Mouse (Mus musculus): ENCODE measurements around the gene Ldha. TPM values are rescaled to one million over a fixed set of nuclear protein-coding genes. Genes with fewer than 3 reads are reported as not detected.
"Not testable (repeated sequence)": the region's sequence is repeated elsewhere in the genome, so short reads cannot be mapped to it uniquely, and the experiment has no call there.

Gene Ldha
- polyA plus RNA-seq, 1 experiment, result 671 TPM

DNA sequence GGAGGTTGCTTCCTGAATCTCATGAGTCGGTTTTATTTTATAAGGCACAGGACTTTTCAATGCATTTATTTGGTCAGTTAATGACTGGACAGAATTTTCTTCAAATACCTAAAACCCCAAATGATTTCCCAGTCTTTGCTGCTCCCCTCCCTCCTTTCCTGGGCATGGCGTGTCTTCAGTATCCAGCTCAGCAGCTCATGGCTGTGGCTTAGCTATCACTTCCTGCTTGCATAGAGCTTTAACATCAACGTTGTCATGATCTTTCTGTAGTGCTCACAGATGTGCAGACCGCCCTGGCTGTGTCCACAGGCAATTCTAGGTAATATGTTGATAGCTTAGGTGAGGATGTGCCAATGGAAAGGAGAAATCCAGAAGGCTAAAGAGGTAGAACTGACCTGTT lies 30.7 kb downstream of the Ldha start:
- Histone ChIP-seq H3K4me1 (ENCODE audit: control insufficient read depth, insufficient read depth, low read length) (no peaks in the 10 kb centered on the region), H3K27ac (ENCODE audit: insufficient read depth, low read length) (no peak overlapping the region), H3K4me3 (ENCODE audit: insufficient read depth, low read length) (no peak overlapping the region)
- TF ChIP-seq CTCF (IDR thresholded peaks at IDR 0.05; ENCODE audit: borderline replicate concordance, insufficient read depth, low read length) (no peak), POLR2A (IDR thresholded peaks at IDR 0.05; ENCODE audit: low read depth, low read length) (no peak)

DNA sequence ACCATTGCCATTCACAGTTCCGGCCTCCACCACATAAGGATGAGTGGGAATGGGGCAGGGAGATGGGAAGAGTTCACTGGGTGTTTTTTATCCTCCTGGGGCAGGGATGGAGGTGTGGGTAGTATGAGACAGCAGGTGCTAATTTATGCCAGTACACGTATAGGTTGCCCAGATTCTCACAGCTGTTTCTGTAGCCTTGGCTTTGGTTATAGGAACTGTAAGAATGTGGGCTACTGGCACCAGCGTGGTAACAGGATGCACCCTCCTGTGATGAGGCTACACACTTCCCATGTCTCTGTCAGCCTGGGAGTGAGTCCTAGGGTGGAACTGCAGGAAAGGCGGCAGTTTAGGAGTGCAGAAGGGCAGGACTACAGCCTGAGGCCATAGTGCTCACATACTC lies 35.6 kb downstream of the Ldha start:
- H3K4me3 ChIP-seq (ENCODE audit: insufficient read depth, low read length), result no peak overlapping the region
- H3K27ac ChIP-seq (ENCODE audit: insufficient read depth, low read length), result no peak overlapping the region
- no peaks in the 10 kb centered on the region for H3K4me1 ChIP-seq (ENCODE audit: control insufficient read depth, insufficient read depth, low read length)
- TF ChIP-seq POLR2A (IDR thresholded peaks at IDR 0.05; ENCODE audit: low read depth, low read length) (no peak), CTCF (IDR thresholded peaks at IDR 0.05; ENCODE audit: borderline replicate concordance, insufficient read depth, low read length) (no peak)

GRCm38 (mm10) chr7:46877255-46877654 lies 36.0 kb downstream of the Ldha start:
- no peaks in the 10 kb centered on the region for H3K4me1 ChIP-seq (ENCODE audit: control insufficient read depth, insufficient read depth, low read length)
- no peak overlapping the region for H3K27ac ChIP-seq (ENCODE audit: insufficient read depth, low read length)
- H3K4me3 ChIP-seq (ENCODE audit: insufficient read depth, low read length), result no peak overlapping the region
- TF ChIP-seq POLR2A (IDR thresholded peaks at IDR 0.05; ENCODE audit: low read depth, low read length) (no peak), CTCF (IDR thresholded peaks at IDR 0.05; ENCODE audit: borderline replicate concordance, insufficient read depth, low read length) (no peak)

DNA sequence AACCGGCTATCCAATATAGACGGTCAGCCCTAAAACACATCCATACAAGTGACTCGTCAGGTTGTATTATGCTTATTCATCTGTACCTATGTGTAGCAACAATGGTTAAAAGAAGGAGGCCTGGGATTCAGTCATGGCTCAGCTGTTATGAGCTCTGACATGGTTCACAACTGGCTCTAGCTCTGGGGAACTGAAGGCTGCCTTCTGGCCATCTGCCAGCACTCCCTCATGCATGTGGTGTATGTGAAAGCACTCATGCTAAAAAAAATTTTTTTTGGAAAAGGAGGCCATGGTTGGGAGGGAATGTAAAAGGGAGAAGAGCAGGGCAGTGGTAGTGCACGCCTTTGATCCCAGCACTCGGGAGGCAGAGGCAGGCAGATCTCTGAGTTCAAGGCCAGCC lies 38.6 kb downstream of the Ldha start:
- no peak overlapping the region for H3K27ac ChIP-seq (ENCODE audit: insufficient read depth, low read length)
- no peaks in the 10 kb centered on the region for H3K4me1 ChIP-seq (ENCODE audit: control insufficient read depth, insufficient read depth, low read length)
- TF ChIP-seq CTCF (IDR thresholded peaks at IDR 0.05; ENCODE audit: borderline replicate concordance, insufficient read depth, low read length) (no peak), POLR2A (IDR thresholded peaks at IDR 0.05; ENCODE audit: low read depth, low read length) (no peak)
- no peak overlapping the region for H3K4me3 ChIP-seq (ENCODE audit: insufficient read depth, low read length)

GRCm38 (mm10) chr7:46880992-46881391 lies 39.7 kb downstream of the Ldha start:
- H3K27ac ChIP-seq (ENCODE audit: insufficient read depth, low read length), result no peak overlapping the region
- TF ChIP-seq POLR2A (IDR thresholded peaks at IDR 0.05; ENCODE audit: low read depth, low read length), result no peak
- no peak for TF ChIP-seq CTCF (IDR thresholded peaks at IDR 0.05; ENCODE audit: borderline replicate concordance, insufficient read depth, low read length)
- H3K4me1 ChIP-seq (ENCODE audit: control insufficient read depth, insufficient read depth, low read length), result no peaks in the 10 kb centered on the region
- H3K4me3 ChIP-seq (ENCODE audit: insufficient read depth, low read length), result no peak overlapping the region

GRCm38 (mm10) chr7:46881941-46882340 lies 40.7 kb downstream of the Ldha start:
- not testable (repeated sequence) for H3K4me1 ChIP-seq (ENCODE audit: control insufficient read depth, insufficient read depth, low read length); H3K27ac ChIP-seq (ENCODE audit: insufficient read depth, low read length); H3K4me3 ChIP-seq (ENCODE audit: insufficient read depth, low read length)

DNA sequence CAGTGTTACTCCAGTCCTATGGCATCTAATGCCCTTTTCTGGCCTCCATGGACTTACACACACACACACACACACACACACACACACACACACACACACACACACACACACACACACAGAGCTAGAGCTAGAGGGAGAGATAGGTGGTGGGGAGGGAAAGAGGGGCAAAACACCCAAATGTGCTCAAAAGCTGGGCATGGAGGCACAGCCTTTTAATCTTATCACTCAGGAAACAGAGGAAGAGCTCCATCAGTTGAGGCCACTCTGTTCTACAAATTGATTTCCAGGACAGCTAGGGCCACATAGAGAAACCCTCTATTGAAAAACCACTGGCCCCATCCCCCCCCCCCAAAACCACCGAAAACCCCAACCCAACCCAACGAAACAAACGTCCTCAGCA lies 42.0 kb downstream of the Ldha start:
- no peak for TF ChIP-seq CTCF (IDR thresholded peaks at IDR 0.05; ENCODE audit: borderline replicate concordance, insufficient read depth, low read length)
- TF ChIP-seq POLR2A (IDR thresholded peaks at IDR 0.05; ENCODE audit: low read depth, low read length), result no peak
- no peak overlapping the region for H3K4me3 ChIP-seq (ENCODE audit: insufficient read depth, low read length)
- H3K4me1 ChIP-seq (ENCODE audit: control insufficient read depth, insufficient read depth, low read length), result no peaks in the 10 kb centered on the region
- H3K27ac ChIP-seq (ENCODE audit: insufficient read depth, low read length), result no peak overlapping the region

- no peaks in the 10 kb centered on the region for H3K4me1 ChIP-seq (ENCODE audit: control insufficient read depth, insufficient read depth, low read length)
- TF ChIP-seq CTCF (IDR thresholded peaks at IDR 0.05; ENCODE audit: borderline replicate concordance, insufficient read depth, low read length) (no peak), POLR2A (IDR thresholded peaks at IDR 0.05; ENCODE audit: low read depth, low read length) (no peak)
- H3K27ac ChIP-seq (ENCODE audit: insufficient read depth, low read length), result no peak overlapping the region
- H3K4me3 ChIP-seq (ENCODE audit: insufficient read depth, low read length), result no peak overlapping the region
Measured at GRCm38 (mm10) chr7:46895511-46895910, 54.2 kb downstream of the Ldha start.

DNA sequence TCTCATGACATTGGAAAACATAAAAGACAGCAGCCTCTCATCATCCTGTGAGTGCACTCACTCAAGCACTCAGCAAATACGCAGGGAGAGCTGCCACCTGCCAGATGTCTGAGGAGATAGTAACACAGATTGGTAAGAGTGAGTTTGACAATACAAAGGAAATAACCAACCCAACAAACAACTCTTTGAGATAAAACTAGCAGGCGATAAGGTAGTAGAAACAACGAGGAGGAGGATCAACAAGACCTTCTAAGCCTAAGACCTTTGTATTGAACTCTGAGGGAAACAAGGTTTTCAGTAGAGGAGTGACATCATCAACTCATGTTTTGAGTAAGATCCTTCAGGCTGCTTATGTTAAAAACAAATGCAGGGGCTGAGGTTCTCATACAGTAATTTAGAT lies 58.1 kb downstream of the Ldha start:
- Histone ChIP-seq H3K4me3 (ENCODE audit: insufficient read depth, low read length) (no peak overlapping the region), H3K4me1 (ENCODE audit: control insufficient read depth, insufficient read depth, low read length) (no peaks in the 10 kb centered on the region), H3K27ac (ENCODE audit: insufficient read depth, low read length) (no peak overlapping the region)
- TF ChIP-seq POLR2A (IDR thresholded peaks at IDR 0.05; ENCODE audit: low read depth, low read length) (no peak), CTCF (IDR thresholded peaks at IDR 0.05; ENCODE audit: borderline replicate concordance, insufficient read depth, low read length) (no peak)

Other genes with a start within 250 kb of the Ldha start
- gene Sergef, start 201.7 kb upstream of the Ldha start, polyA plus RNA-seq (2011; ENCODE audit: insufficient read length, low read depth, missing spikeins), result 6.3 and 7.1 TPM in 2 replicates
- 0.63 TPM in 1 of 2 replicates, not detected in the other for gene Tph1, start 168.9 kb upstream of the Ldha start, polyA plus RNA-seq (2011; ENCODE audit: insufficient read length, low read depth, missing spikeins)
- 13.8 and 15.4 TPM in 2 replicates for gene Saal1, start 130.8 kb upstream of the Ldha start, polyA plus RNA-seq (2011; ENCODE audit: insufficient read length, low read depth, missing spikeins)
- gene Saa3, start 125.8 kb upstream of the Ldha start, polyA plus RNA-seq (2011; ENCODE audit: insufficient read length, low read depth, missing spikeins), result 2.6 TPM in 1 of 2 replicates, not detected in the other
- not detected in 2 replicates for gene Saa4, start 108.9 kb upstream of the Ldha start, polyA plus RNA-seq (2011; ENCODE audit: insufficient read length, low read depth, missing spikeins)
- gene Saa1, start 98.5 kb upstream of the Ldha start, polyA plus RNA-seq (2011; ENCODE audit: insufficient read length, low read depth, missing spikeins), result not detected in 2 replicates
- not detected in 2 replicates for gene Saa2, start 89.7 kb upstream of the Ldha start, polyA plus RNA-seq (2011; ENCODE audit: insufficient read length, low read depth, missing spikeins)
- 25.9 and 26.9 TPM in 2 replicates for gene Hps5, start 45.4 kb upstream of the Ldha start, polyA plus RNA-seq (2011; ENCODE audit: insufficient read length, low read depth, missing spikeins)
- 73.1 and 90.6 TPM in 2 replicates for gene Gtf2h1, start 45.4 kb upstream of the Ldha start, polyA plus RNA-seq (2011; ENCODE audit: insufficient read length, low read depth, missing spikeins)
- not detected in 2 replicates for gene Ldhc, start 19.7 kb downstream of the Ldha start, polyA plus RNA-seq (2011; ENCODE audit: insufficient read length, low read depth, missing spikeins)
- gene Tsg101, start 78.5 kb downstream of the Ldha start, polyA plus RNA-seq (2011; ENCODE audit: insufficient read length, low read depth, missing spikeins), result 140 and 175 TPM in 2 replicates
- gene Uevld, start 117.1 kb downstream of the Ldha start, polyA plus RNA-seq (2011; ENCODE audit: insufficient read length, low read depth, missing spikeins), result 23.6 and 24.8 TPM in 2 replicates
- gene Gm9999, start 142.1 kb downstream of the Ldha start, polyA plus RNA-seq (2011; ENCODE audit: insufficient read length, low read depth, missing spikeins), result not detected in 2 replicates
- gene Spty2d1, start 166.9 kb downstream of the Ldha start, polyA plus RNA-seq (2011; ENCODE audit: insufficient read length, low read depth, missing spikeins), result 21.0 and 23.3 TPM in 2 replicates
- 13.2 and 19.5 TPM in 2 replicates for gene Tmem86a, start 209.1 kb downstream of the Ldha start, polyA plus RNA-seq (2011; ENCODE audit: insufficient read length, low read depth, missing spikeins)

Data from embryonic fibroblast, embryonic 13.5 days (primary cell).